Mouse (Mus musculus) testis, adult 2 months (tissue): ENCODE measurements around the gene Lrrc18.

ENCODE experiments used
- CTCF ChIP-seq: fragments of 200-500 bp; IDR thresholded peaks from 2 replicates; pipeline ENCODE4 v1.5.1; 2012; ENCODE audit warnings: low read depth, mild to moderate bottlenecking, inconsistent platforms, low read length, moderate library complexity; ENCODE audit not compliant: control insufficient read depth, insufficient read depth, insufficient replicate concordance
- POLR2A ChIP-seq: fragments of 200-500 bp; IDR thresholded peaks from 2 replicates; pipeline ENCODE4 v1.6.1; 2012; ENCODE audit warnings: low read depth, mild to moderate bottlenecking, inconsistent platforms, low read length, moderate library complexity; ENCODE audit not compliant: control insufficient read depth

- TF ChIP-seq POLR2A (no peak), CTCF (no peak)
Observed at GRCm38 (mm10) chr14:32970700-32971099, 20.5 kb upstream of the Lrrc18 start.
